In the genomic region with DNA sequence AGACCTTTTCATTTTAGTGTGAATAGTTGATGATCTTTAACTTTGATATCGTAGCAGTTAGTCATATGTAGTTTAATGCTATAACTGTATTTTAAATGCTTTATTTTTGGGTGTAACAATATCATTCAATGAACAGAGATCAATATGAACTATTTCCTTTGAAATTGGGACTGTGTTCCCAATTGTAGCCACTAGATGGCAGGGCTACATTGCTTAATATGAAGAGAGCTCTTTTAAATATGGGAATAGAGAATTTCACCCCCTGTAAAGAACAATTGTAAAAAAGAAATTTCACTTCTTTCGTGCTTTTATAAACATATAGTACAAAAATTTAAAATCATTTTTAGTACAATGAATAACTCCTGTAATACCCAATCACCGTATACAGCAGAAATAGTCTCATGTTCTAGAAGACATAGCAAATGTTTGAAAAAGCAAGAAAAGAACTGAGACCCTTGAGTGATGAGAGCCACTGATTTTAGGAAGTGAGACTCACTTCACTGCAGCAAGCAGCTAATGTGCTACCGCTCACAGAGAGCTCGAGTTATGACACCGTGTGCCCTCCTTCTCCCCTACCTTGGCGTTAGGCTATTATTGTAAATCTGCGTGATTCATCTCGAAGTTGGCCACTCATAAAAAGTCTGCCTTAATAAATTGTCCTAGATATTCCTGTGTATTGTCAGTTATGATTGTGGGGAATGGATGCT, we compare ENCODE assay signal across 10 mouse cellular contexts.
A peak's percentile ranks its signal among the peaks of the same experiment; 100 is the strongest.
DNase-seq lines count a peak whose midpoint lies in the region; ATAC-seq and TF ChIP-seq lines count a peak whose summit lies in the region.
"Had no signal": no experiment of that assay in that cellular context is flagged by ENCODE, and none has a peak within 500 bp of the region (broad histone marks: within the 10 kb centered on the region; RNA-seq: fewer than 3 reads in every experiment).

No protein-coding gene starts in this region.

- no peaks in the 10 kb centered on the region for H3K27me3 ChIP-seq in embryonic facial prominence, embryonic 11.5 days (ENCODE audit: control insufficient read depth, insufficient read depth, low read length)
- no peaks in the 10 kb centered on the region for H3K27me3 ChIP-seq in embryonic facial prominence, embryonic 10.5 days (replicated peaks; ENCODE audit: low read depth, poor library complexity, severe bottlenecking)
- H3K27me3 ChIP-seq in E14TG2a.4 (ENCODE audit: insufficient read depth, low read length): no peaks in the 10 kb centered on the region
- H3K27me3 ChIP-seq: embryonic facial prominence, embryonic 15.5 days; neural tube, embryonic 12.5 days had no signal

- no peaks in the 10 kb centered on the region for H3K9me3 ChIP-seq in embryonic facial prominence, embryonic 11.5 days (replicated peaks; ENCODE audit: control insufficient read depth, low read length)
- H3K9me3 ChIP-seq in embryonic facial prominence, embryonic 10.5 days: no peaks in the 10 kb centered on the region
- H3K9me3 ChIP-seq in E14TG2a.4 (ENCODE audit: low read length): no peaks in the 10 kb centered on the region
- H3K9me3 ChIP-seq: embryonic facial prominence, embryonic 15.5 days; neural tube, embryonic 12.5 days had no signal

- H3K4me1 ChIP-seq in embryonic facial prominence, embryonic 11.5 days (ENCODE audit: control insufficient read depth, insufficient read depth, low read length): no peaks in the 10 kb centered on the region
- no peaks in the 10 kb centered on the region for H3K4me1 ChIP-seq in embryonic facial prominence, embryonic 10.5 days
- H3K4me1 ChIP-seq in E14TG2a.4 (replicated peaks; ENCODE audit: low read depth, low read length): no peaks in the 10 kb centered on the region
- H3K4me1 ChIP-seq: embryonic facial prominence, embryonic 15.5 days; neural tube, embryonic 12.5 days had no signal

- H3K4me3 ChIP-seq in embryonic facial prominence, embryonic 11.5 days (ENCODE audit: low read depth, low read length): no peak overlapping the region
- H3K4me3 ChIP-seq in embryonic facial prominence, embryonic 10.5 days: no peak overlapping the region
- H3K4me3 ChIP-seq in left cerebral cortex, adult 2 months: no peak overlapping the region
- H3K4me3 ChIP-seq in E14TG2a.4 (replicated peaks; ENCODE audit: low read length): no peak overlapping the region
- H3K4me3 ChIP-seq: embryonic facial prominence, embryonic 15.5 days; neural tube, embryonic 12.5 days had no signal

- H3K27ac ChIP-seq in embryonic facial prominence, embryonic 11.5 days (replicated peaks; ENCODE audit: low read depth, low read length): no peak overlapping the region
- H3K27ac ChIP-seq in embryonic facial prominence, embryonic 10.5 days (replicated peaks): no peak overlapping the region
- H3K27ac ChIP-seq in left cerebral cortex, adult 2 months: no peak overlapping the region
- H3K27ac ChIP-seq: embryonic facial prominence, embryonic 15.5 days; neural tube, embryonic 12.5 days had no signal

- no peak for ATAC-seq in embryonic facial prominence, embryonic 11.5 days (replicated peaks; ENCODE audit: insufficient number of reproducible peaks, low FRiP score, low TSS enrichment, low read depth)
- ATAC-seq in monocyte, adult 5-6 weeks (replicated peaks; ENCODE audit: insufficient number of reproducible peaks, low FRiP score, low TSS enrichment, poor library complexity, severe bottlenecking): no peak

- no peak overlapping the region for H3K4me2 ChIP-seq in embryonic facial prominence, embryonic 11.5 days (ENCODE audit: low read depth, low read length)
- H3K4me2 ChIP-seq: embryonic facial prominence, embryonic 15.5 days; neural tube, embryonic 12.5 days had no signal

- H3K9ac ChIP-seq in embryonic facial prominence, embryonic 11.5 days (replicated peaks; ENCODE audit: low read length): no peak overlapping the region
- H3K9ac ChIP-seq: embryonic facial prominence, embryonic 15.5 days; neural tube, embryonic 12.5 days had no signal

- intact Hi-C loops in left cerebral cortex, adult 2 months (cut with DNase I): loop anchor here (2.0 kb wide), 1 partner anchor 1366 kb away; no protein-coding TSS in a partner anchor

- peak; percentile 71 for DNase-seq in embryonic facial prominence, embryonic 11.5 days (ENCODE audit: low spot score)
- DNase-seq in embryonic facial prominence, embryonic 10.5 days (ENCODE audit: low spot score): no peak
- DNase-seq in left cerebral cortex, adult 2 months (ENCODE audit: extremely low spot score in 1 of 2, low spot score in 2 of 2): peak; percentile 21 to 26
- no peak for DNase-seq in left cerebral cortex, adult 11 months (ENCODE audit: low spot score)
- DNase-seq in embryo, embryonic 10.5 days (ENCODE audit: low spot score): peak; percentile 71
- peak; percentile 33 for DNase-seq in naive thymus-derived CD4-positive, alpha-beta T cell, adult 2 months (ENCODE audit: low read depth)

- peak; percentile 86 for TF ChIP-seq CTCF in left cerebral cortex, adult 2 months (IDR thresholded peaks at IDR 0.05)
- peak; percentile 84 for TF ChIP-seq CTCF in E14TG2a.4 (conservative IDR thresholded peaks at IDR 0.05; ENCODE audit: low read length)

- 65% methylated on average over 9 of the region's 9 CpGs for WGBS in embryonic facial prominence, embryonic 11.5 days
- 67% methylated on average over 9 of the region's 9 CpGs for WGBS in embryonic facial prominence, embryonic 10.5 days

- H3K36me3 ChIP-seq in embryonic facial prominence, embryonic 11.5 days (replicated peaks; ENCODE audit: control insufficient read depth, insufficient read depth, low read depth, low read length): no peaks in the 10 kb centered on the region
- no peaks in the 10 kb centered on the region for H3K36me3 ChIP-seq in embryonic facial prominence, embryonic 10.5 days (replicated peaks)
- H3K36me3 ChIP-seq in E14TG2a.4 (ENCODE audit: insufficient read depth, low read length): no peaks in the 10 kb centered on the region
- H3K36me3 ChIP-seq: embryonic facial prominence, embryonic 15.5 days; neural tube, embryonic 12.5 days had no signal

Comparison
In these comparisons a context has a peak if more than half of its experiments do, and no peak if none do; other contexts are left out.
1. DNase-seq: peak in embryonic facial prominence, embryonic 11.5 days (single experiment), left cerebral cortex, adult 2 months (2 of 2), embryo, embryonic 10.5 days (single experiment) and naive thymus-derived CD4-positive, alpha-beta T cell, adult 2 months (single experiment); none in embryonic facial prominence, embryonic 10.5 days (single experiment) and left cerebral cortex, adult 11 months (single experiment).